Mouse (Mus musculus) intestine, postnatal 0 days (tissue): ENCODE data around the gene Tfip11. TPM values are rescaled to one million over a fixed set of nuclear protein-coding genes. Genes with fewer than 3 reads are reported as not detected.
A peak's percentile ranks its signal among the peaks of the same experiment; 100 is the strongest.

Experiments
- ATAC-seq: fragments of 200-750 bp; cut with Nextera tagmentation; 2 replicates; pipeline ENCODE4 v1.8.0; 2017; ENCODE audit warnings: mild to moderate bottlenecking, moderate TSS enrichment, moderate library complexity
- H3K27ac ChIP-seq: fragments of 300-500 bp; sonication (generic); 2 replicates; pipeline ENCODE4 v1.5.1; 2014; ENCODE audit warnings: mild to moderate bottlenecking, low read depth, low read length, moderate library complexity
- H3K27me3 ChIP-seq: fragments of 300-500 bp; sonication (generic); replicated peaks from 2 replicates; pipeline ENCODE4 v1.6.1; 2014; ENCODE audit warnings: low read length, mixed read lengths; ENCODE audit not compliant: control insufficient read depth, insufficient read depth
- H3K36me3 ChIP-seq: fragments of 300-500 bp; sonication (generic); 2 replicates; pipeline ENCODE4 v1.6.1; 2014; ENCODE audit warnings: mild to moderate bottlenecking, moderate library complexity; ENCODE audit not compliant: control insufficient read depth, insufficient read depth
- H3K4me1 ChIP-seq: fragments of 300-500 bp; sonication (generic); replicated peaks from 2 replicates; pipeline ENCODE4 v1.6.1; 2014; ENCODE audit warnings: antibody characterized with exemption, low read length, mixed read lengths; ENCODE audit not compliant: control insufficient read depth, insufficient read depth
- H3K4me2 ChIP-seq: fragments of 300-500 bp; sonication (generic); replicated peaks from 2 replicates; pipeline ENCODE4 v1.6.1; 2014; ENCODE audit warnings: low read depth, mild to moderate bottlenecking, moderate library complexity
- H3K4me3 ChIP-seq: fragments of 300-500 bp; sonication (generic); 2 replicates; pipeline ENCODE4 v1.5.1; 2014; ENCODE audit warnings: low read depth, low read length
- H3K9ac ChIP-seq: fragments of 300-500 bp; sonication (generic); 2 replicates; pipeline ENCODE4 v1.6.1; 2014; ENCODE audit warnings: mild to moderate bottlenecking, low read depth, low read length
- H3K9me3 ChIP-seq: fragments of 300-500 bp; sonication (generic); 2 replicates; pipeline ENCODE4 v1.6.1; 2016; ENCODE audit warnings: mixed run types; ENCODE audit not compliant: control insufficient read depth
- CTCF ChIP-seq: sonication (generic); IDR thresholded peaks from 2 replicates; pipeline ENCODE4 v1.5.1; 2016; ENCODE audit warnings: low read depth, mild to moderate bottlenecking, control low read depth, antibody characterized with exemption, moderate library complexity
- WGBS: fragments of 180-500 bp; shearing (Covaris S2); extraction: QIAGEN DNeasy Blood & Tissue Kit; methylation state at CpG from one replicate; pipeline ENCODE4 v1.1.7; 2014; 5-methylcytosine and 5-hydroxymethylcytosine counted together
- polyA plus RNA-seq: library from polyadenylated mRNA; unstranded; fragments of >200 nt; fragmentation: Nextera tagmentation; extraction: Ambion mirVana; gene quantifications from 2 replicates; pipeline ENCODE4 v1.2.1, GENCODE M21; 2015

Tfip11 gene
- polyA plus RNA-seq, 1 experiment from 2014 or later, result 13.6 TPM

- no peak overlapping the region for H3K4me3 ChIP-seq
- H3K9me3 ChIP-seq, result no peaks in the 10 kb centered on the region
- H3K27me3 ChIP-seq, result no peaks in the 10 kb centered on the region
- H3K36me3 ChIP-seq, result no peaks in the 10 kb centered on the region
- H3K9ac ChIP-seq, result no peak overlapping the region
- no peak overlapping the region for H3K4me2 ChIP-seq
- H3K27ac ChIP-seq, result no peak overlapping the region
- H3K4me1 ChIP-seq, result peaks cover 3% of the 10 kb centered on the region
- ATAC-seq, result no peak
- WGBS, result 50% methylated on average over 8 of the region's 8 CpGs
- no peak for TF ChIP-seq CTCF
These were observed 36.9 kb upstream of the Tfip11 start for GRCm38 (mm10) chr5:112289236-112289635.

- Histone ChIP-seq H3K4me1 (peaks cover 3% of the 10 kb centered on the region), H3K27me3 (no peaks in the 10 kb centered on the region), H3K4me3 (no peak overlapping the region), H3K36me3 (no peaks in the 10 kb centered on the region), H3K4me2 (0 out of 2 replicates have a peak overlapping the region, but pooled peaks have one; percentile 13), H3K9me3 (no peaks in the 10 kb centered on the region), H3K9ac (no peak overlapping the region), H3K27ac (no peak overlapping the region)
- ATAC-seq, result no peak
- WGBS, result 80% methylated on average over 16 of the region's 16 CpGs
- no peak for TF ChIP-seq CTCF
These were observed 36.2 kb upstream of the Tfip11 start for GRCm38 (mm10) chr5:112289819-112290535.

GRCm38 (mm10) chr5:112290536-112290880 is 35.6 kb upstream of the Tfip11 start:
- H3K27me3 ChIP-seq, result no peaks in the 10 kb centered on the region
- H3K36me3 ChIP-seq, result no peaks in the 10 kb centered on the region
- no peak overlapping the region for H3K4me3 ChIP-seq
- H3K4me2 ChIP-seq, result no peak overlapping the region
- no peak for TF ChIP-seq CTCF
- 88% methylated on average over 8 of the region's 8 CpGs for WGBS
- ATAC-seq, result no peak
- no peak overlapping the region for H3K27ac ChIP-seq
- H3K9ac ChIP-seq, result no peak overlapping the region
- H3K4me1 ChIP-seq, result peaks cover 3% of the 10 kb centered on the region
- H3K9me3 ChIP-seq, result no peaks in the 10 kb centered on the region

- Histone ChIP-seq H3K4me2 (no peak overlapping the region), H3K9ac (no peak overlapping the region), H3K27ac (no peak overlapping the region), H3K4me3 (no peak overlapping the region), H3K27me3 (no peaks in the 10 kb centered on the region), H3K9me3 (no peaks in the 10 kb centered on the region), H3K36me3 (no peaks in the 10 kb centered on the region), H3K4me1 (peaks cover 7% of the 10 kb centered on the region)
- 88% methylated on average over 5 of the region's 5 CpGs for WGBS
- no peak for TF ChIP-seq CTCF
- no peak for ATAC-seq
These were observed 34.3 kb upstream of the Tfip11 start for GRCm38 (mm10) chr5:112291866-112292265.

- no peak for TF ChIP-seq CTCF
- no peaks in the 10 kb centered on the region for H3K36me3 ChIP-seq
- H3K27ac ChIP-seq, result no peak overlapping the region
- H3K9ac ChIP-seq, result no peak overlapping the region
- WGBS, result 84% methylated on average over 17 of the region's 17 CpGs
- H3K9me3 ChIP-seq, result no peaks in the 10 kb centered on the region
- no peak for ATAC-seq
- no peak overlapping the region for H3K4me2 ChIP-seq
- H3K4me3 ChIP-seq, result no peak overlapping the region
- H3K27me3 ChIP-seq, result no peaks in the 10 kb centered on the region
- H3K4me1 ChIP-seq, result peaks cover 9% of the 10 kb centered on the region
These were observed 33.7 kb upstream of the Tfip11 start for GRCm38 (mm10) chr5:112292343-112292980.

DNA sequence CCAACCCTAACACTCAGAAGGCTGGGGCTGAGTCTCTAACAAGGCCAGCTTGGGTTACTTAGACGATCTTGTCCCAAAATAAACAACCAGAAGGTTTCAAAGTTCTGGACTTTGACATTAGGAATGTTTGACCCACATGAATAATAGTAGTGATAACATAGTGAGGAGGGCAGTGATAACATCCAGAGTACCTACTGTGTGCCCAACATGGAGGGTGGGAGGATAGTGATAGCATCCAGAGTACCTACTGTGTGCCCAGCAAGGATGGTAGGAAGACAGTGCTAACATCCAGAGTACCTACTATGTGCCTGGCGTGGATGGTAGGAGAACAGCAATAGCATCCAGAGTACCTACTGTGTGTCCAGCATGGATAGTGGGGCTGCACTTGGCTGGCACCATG is 32.4 kb upstream of the Tfip11 start:
- no peaks in the 10 kb centered on the region for H3K27me3 ChIP-seq
- no peaks in the 10 kb centered on the region for H3K36me3 ChIP-seq
- no peak overlapping the region for H3K9ac ChIP-seq
- H3K4me2 ChIP-seq, result no peak overlapping the region
- TF ChIP-seq CTCF, result no peak
- H3K9me3 ChIP-seq, result no peaks in the 10 kb centered on the region
- 51% methylated on average over 2 of the region's 2 CpGs for WGBS
- no peak overlapping the region for H3K27ac ChIP-seq
- H3K4me3 ChIP-seq, result no peak overlapping the region
- H3K4me1 ChIP-seq, result peaks cover 6% of the 10 kb centered on the region
- ATAC-seq, result no peak
